Mouse (Mus musculus) bone marrow macrophage, adult 2 months (primary cell): ENCODE data around the gene Olfr533.

Experiments used
- CTCF ChIP-seq: IDR thresholded peaks from 2 replicates; pipeline ENCODE4 v1.5.1; 2012; ENCODE audit warnings: low read depth, mild to moderate bottlenecking, low read length, moderate library complexity
- POLR2A ChIP-seq: IDR thresholded peaks from 2 replicates; pipeline ENCODE4 v1.6.1; 2012; ENCODE audit warnings: mild to moderate bottlenecking, low read depth, low read length, borderline replicate concordance

DNA sequence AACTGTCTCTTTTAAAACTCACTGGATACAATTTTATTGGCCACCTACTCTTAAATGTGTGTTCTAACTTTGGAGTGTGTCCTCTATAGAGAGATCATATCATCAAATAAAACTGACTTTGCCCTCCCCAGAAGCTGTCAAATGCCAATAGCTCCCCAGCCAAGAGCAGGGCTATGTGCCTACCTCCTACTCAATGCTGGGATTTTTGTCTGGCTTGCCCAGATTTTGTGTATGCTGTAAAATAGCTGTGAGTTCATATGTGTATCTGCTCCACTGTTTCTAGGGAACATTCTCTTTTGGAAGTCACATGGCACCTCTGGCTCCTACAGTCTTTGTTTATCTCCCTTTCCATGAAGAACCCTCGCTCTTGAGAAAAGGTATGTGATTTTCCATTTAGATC, 25.8 kb downstream of the Olfr533 start:
- no peak for TF ChIP-seq CTCF
- no peak for TF ChIP-seq POLR2A
